Mouse (Mus musculus) olfactory bulb, adult 2 months (tissue): Measurements from ENCODE around the gene Zmat5. TPM values are rescaled to one million over a fixed set of nuclear protein-coding genes. Genes with fewer than 3 reads are reported as not detected.
A peak's percentile ranks its signal among the peaks of the same experiment; 100 is the strongest.

Experiments
- H3K27ac ChIP-seq: fragments of 200-500 bp; 2 replicates; pipeline ENCODE4 v1.5.1; 2012; ENCODE audit warnings: low read depth, low read length; ENCODE audit not compliant: insufficient read depth
- H3K4me1 ChIP-seq: fragments of 200-500 bp; 2 replicates; pipeline ENCODE4 v1.6.1; 2012; ENCODE audit warnings: low read length; ENCODE audit not compliant: control insufficient read depth, insufficient read depth
- H3K4me3 ChIP-seq: fragments of 200-500 bp; 2 replicates; pipeline ENCODE4 v1.5.1; 2012; ENCODE audit warnings: mild to moderate bottlenecking, low read depth, low read length, moderate library complexity; ENCODE audit not compliant: insufficient read depth
- CTCF ChIP-seq: fragments of 200-500 bp; IDR thresholded peaks from 2 replicates; pipeline ENCODE4 v1.5.1; 2012; ENCODE audit warnings: low read depth, mild to moderate bottlenecking, low read length, moderate library complexity; ENCODE audit not compliant: insufficient read depth
- POLR2A ChIP-seq: fragments of 200-500 bp; IDR thresholded peaks from 2 replicates; pipeline ENCODE4 v1.6.1; 2012; ENCODE audit warnings: mild to moderate bottlenecking, low read depth, low read length, moderate library complexity; ENCODE audit not compliant: insufficient read depth
- WGBS: fragments of 180-500 bp; shearing (Covaris S2); methylation state at CpG from one replicate; pipeline ENCODE4 v1.1.7; 2018; 5-methylcytosine and 5-hydroxymethylcytosine counted together
- polyA plus RNA-seq: library from polyadenylated mRNA; stranded (reverse); fragments of >200 nt; gene quantifications from 2 replicates; pipeline ENCODE4 v1.2.4, GENCODE M21; 2012; ENCODE audit warnings: low replicate concordance; ENCODE audit not compliant: missing spikeins, insufficient read depth, insufficient read length

The Zmat5 gene
- polyA plus RNA-seq, 1 experiment, result not detected

DNA sequence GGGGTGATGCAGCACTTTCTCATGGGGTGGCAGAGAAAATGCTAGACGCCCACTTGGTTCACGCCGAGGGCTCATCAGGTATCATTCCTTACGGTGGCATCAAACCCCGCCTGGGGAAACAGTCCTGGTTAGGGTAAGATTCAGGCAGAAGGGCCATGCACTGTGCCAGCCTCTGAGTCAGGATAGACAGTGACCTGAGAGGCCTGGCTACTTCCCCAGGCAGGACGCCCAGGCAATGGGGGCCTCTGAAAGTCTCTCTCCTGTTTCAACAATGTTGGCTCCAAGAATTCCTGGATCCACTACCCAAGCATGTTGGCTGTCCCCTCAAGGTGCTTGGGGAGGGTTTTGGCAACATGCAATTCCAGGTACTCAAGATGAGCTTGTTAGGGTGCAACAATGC lies 65.4 kb downstream of the Zmat5 start:
- H3K27ac ChIP-seq, result no peak overlapping the region
- TF ChIP-seq POLR2A, result no peak; the same call in 1 of the 2 replicates
- no peak for TF ChIP-seq CTCF
- H3K4me1 ChIP-seq, result peaks cover 6% of the 10 kb centered on the region
- no peak overlapping the region for H3K4me3 ChIP-seq
- 92% methylated on average over 6 of the region's 6 CpGs for WGBS

DNA sequence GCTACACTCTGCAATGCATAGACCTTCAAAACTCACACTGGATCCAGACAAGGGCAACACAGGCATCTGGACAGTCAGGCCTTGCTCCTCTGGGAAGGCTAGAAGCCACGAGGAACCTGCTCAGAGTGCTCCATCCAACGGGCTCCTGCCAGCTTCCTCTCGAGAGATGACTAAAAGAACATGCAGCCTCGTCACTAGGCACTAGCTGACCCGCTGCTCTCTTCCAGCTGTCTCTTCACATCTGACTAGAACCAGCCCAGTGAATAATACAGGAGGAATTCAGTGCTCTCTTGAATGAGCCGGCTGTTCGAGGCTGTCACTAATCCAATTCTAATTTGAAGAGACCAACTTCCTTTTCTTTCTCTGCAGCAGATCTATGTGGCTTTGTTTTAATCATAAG lies 67.3 kb downstream of the Zmat5 start:
- Histone ChIP-seq H3K4me3 (no peak overlapping the region), H3K27ac (no peak overlapping the region), H3K4me1 (peaks cover 3% of the 10 kb centered on the region; the same call in 1 of the 2 replicates)
- 71% methylated on average over 7 of the region's 7 CpGs for WGBS
- TF ChIP-seq CTCF (no peak), POLR2A (no peak)

- no peak overlapping the region for H3K27ac ChIP-seq
- TF ChIP-seq POLR2A (no peak), CTCF (peak; percentile 66)
- H3K4me3 ChIP-seq, result no peak overlapping the region
- peaks cover 3% of the 10 kb centered on the region; the same call in 1 of the 2 replicates for H3K4me1 ChIP-seq
- WGBS, result 41% methylated on average over 3 of the region's 3 CpGs
Observed at GRCm38 (mm10) chr11:4772925-4773324, 68.4 kb downstream of the Zmat5 start.

DNA sequence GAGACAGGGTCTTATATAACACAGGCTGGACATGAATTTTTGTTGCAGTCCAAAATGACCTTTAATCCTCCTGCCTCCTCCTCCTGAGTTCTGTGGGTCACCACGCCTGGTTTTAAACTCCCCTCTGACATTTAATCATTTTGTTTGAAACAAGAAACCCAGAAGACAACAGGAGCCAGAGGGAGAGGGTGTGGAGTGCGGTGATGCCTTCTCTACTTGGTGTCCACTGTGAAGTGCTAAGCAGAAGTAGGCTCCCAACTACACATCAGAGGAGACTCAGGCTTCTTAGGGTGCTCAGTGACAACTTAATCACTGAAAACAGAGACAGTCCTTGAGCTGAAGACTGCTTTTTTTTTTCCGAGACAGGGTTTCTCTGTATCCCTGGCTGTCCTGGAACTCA lies 76.4 kb downstream of the Zmat5 start:
- Histone ChIP-seq H3K27ac (no peak overlapping the region), H3K4me1 (no peaks in the 10 kb centered on the region), H3K4me3 (no peak overlapping the region)
- TF ChIP-seq CTCF, result no peak
- TF ChIP-seq POLR2A, result no peak
- 92% methylated on average over 3 of the region's 3 CpGs for whole genome bisulfite sequencing

GRCm38 (mm10) chr11:4783116-4783515 lies 78.6 kb downstream of the Zmat5 start:
- H3K4me1 ChIP-seq, result no peaks in the 10 kb centered on the region
- 96% methylated on average over 3 of the region's 3 CpGs for WGBS
- H3K4me3 ChIP-seq, result no peak overlapping the region
- no peak for TF ChIP-seq CTCF
- TF ChIP-seq POLR2A, result no peak
- H3K27ac ChIP-seq, result no peak overlapping the region

DNA sequence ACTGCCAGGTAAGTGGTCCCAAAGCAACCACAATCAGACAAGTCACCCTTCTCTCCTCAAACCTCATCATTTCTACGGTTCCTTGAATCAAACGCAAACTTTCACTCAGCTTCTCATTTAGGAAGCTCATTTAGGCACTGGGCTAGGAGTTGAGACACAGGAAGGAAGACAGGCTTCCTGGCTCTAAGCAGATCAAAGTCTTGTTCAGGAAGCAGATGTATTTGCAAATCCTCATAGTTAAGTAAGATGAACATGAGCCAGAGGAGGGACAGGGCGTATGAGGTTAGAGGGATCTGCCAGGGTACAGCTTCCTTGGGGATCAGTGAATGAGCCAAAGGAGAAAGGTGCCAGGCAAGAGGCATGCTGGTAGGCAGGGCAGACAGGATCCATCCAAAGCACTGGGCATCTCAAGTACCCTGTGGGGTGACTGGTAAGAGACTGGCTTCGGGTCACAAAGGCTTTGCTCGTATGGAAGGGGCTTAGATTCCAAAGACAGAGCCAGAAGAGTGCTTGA lies 80.2 kb downstream of the Zmat5 start:
- H3K27ac ChIP-seq, result no peak overlapping the region
- WGBS, result 84% methylated on average over 5 of the region's 5 CpGs
- no peak for TF ChIP-seq CTCF
- no peak for TF ChIP-seq POLR2A
- no peaks in the 10 kb centered on the region for H3K4me1 ChIP-seq
- no peak overlapping the region for H3K4me3 ChIP-seq

Other genes with a start within 250 kb of the Zmat5 start
- not detected in 2 replicates for gene Mtmr3, start 109.8 kb upstream of the Zmat5 start, polyA plus RNA-seq
- not detected in 2 replicates for gene Gm11032, start 84.6 kb upstream of the Zmat5 start, polyA plus RNA-seq
- gene Ascc2, start 66.9 kb upstream of the Zmat5 start, polyA plus RNA-seq, result not detected in 2 replicates
- gene Uqcr10, start 336 bp upstream of the Zmat5 start, polyA plus RNA-seq, result 1,259 TPM in 1 of 2 replicates, not detected in the other
- gene Cabp7, start 42.1 kb downstream of the Zmat5 start, polyA plus RNA-seq, result not detected in 2 replicates
- not detected in 2 replicates for gene Nf2, start 144.9 kb downstream of the Zmat5 start, polyA plus RNA-seq
- gene Nipsnap1, start 169.3 kb downstream of the Zmat5 start, polyA plus RNA-seq, result not detected in 2 replicates
- not detected in 2 replicates for gene Thoc5, start 190.6 kb downstream of the Zmat5 start, polyA plus RNA-seq
- gene Nefh, start 243.4 kb downstream of the Zmat5 start, polyA plus RNA-seq, result not detected in 2 replicates